Mouse (Mus musculus): ENCODE results near the gene Usp2. TPM values are rescaled to one million over a fixed set of nuclear protein-coding genes. Genes with fewer than 3 reads are reported as not detected.

The Usp2 gene
- polyA plus RNA-seq, 2 experiments, result 4.9 to 24.4 TPM

GRCm38 (mm10) chr9:44077266-44077910 lies 10.6 kb downstream of the Usp2 start:
- Histone ChIP-seq H3K36me3 (ENCODE audit: control insufficient read depth, insufficient read depth, low read length) (no peaks in the 10 kb centered on the region), H3K4me2 (replicated peaks; ENCODE audit: low read depth, low read length, severe bottlenecking) (no peak overlapping the region), H3K9me3 (ENCODE audit: control insufficient read depth, low read length) (no peaks in the 10 kb centered on the region), H3K27ac (replicated peaks; ENCODE audit: low read depth, low read length) (no peak overlapping the region), H3K27me3 (ENCODE audit: control insufficient read depth, insufficient read depth, low read length) (no peaks in the 10 kb centered on the region), H3K4me3 (replicated peaks; ENCODE audit: low read length) (no peak overlapping the region), H3K4me1 (ENCODE audit: control insufficient read depth, insufficient read depth, low read length) (peaks cover 21% of the 10 kb centered on the region), H3K9ac (ENCODE audit: low read depth, low read length, severe bottlenecking) (no peak overlapping the region)
- 82% methylated on average over 11 of the region's 11 CpGs for WGBS
- no peak for TF ChIP-seq POLR2A (IDR thresholded peaks at IDR 0.05; ENCODE audit: borderline replicate concordance, extremely low read depth, insufficient read depth, insufficient read length)
- no peak for DNase-seq (ENCODE audit: low spot score)
- ATAC-seq (ENCODE audit: low FRiP score, low read depth), result no peak

DNA sequence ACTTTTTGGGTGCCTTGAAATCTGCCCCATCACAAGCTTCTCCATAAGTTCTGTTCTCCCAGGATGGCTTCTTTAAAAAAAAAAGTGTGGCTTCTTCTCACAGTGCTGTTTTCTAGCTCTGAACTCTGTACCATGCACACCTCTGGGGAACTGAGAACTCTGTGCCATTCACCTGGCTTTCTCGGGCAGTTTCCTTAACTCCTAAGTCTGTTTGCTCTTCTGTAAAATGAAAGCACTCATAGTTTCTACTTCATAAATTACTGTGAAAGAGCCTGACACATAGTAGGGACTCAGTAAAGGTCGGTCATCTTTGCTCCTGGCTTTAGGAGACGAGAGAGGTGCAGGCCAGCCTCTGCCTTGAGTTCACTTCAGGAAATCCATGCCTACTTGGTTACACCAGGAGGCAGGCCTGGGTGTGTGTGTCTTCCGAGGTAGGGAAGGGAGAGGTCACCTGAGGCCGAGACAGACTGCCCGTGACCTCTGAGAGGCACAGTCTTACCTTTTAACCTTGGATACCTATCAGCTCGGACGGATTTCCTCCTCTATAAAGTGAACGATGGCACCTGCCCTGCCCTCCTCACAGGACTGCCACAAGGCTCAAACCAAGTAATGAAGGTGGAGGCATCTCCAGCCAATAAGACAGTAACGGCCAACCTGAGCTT lies 11.4 kb downstream of the Usp2 start:
- DNase-seq (ENCODE audit: low spot score), result no peak
- no peaks in the 10 kb centered on the region for H3K36me3 ChIP-seq (ENCODE audit: control insufficient read depth, insufficient read depth, low read length)
- no peak overlapping the region for H3K4me3 ChIP-seq (replicated peaks; ENCODE audit: low read length)
- 80% methylated on average over 10 of the region's 10 CpGs for WGBS
- H3K27ac ChIP-seq (replicated peaks; ENCODE audit: low read depth, low read length), result no peak overlapping the region
- H3K9me3 ChIP-seq (ENCODE audit: control insufficient read depth, low read length), result no peaks in the 10 kb centered on the region
- peaks cover 21% of the 10 kb centered on the region for H3K4me1 ChIP-seq (ENCODE audit: control insufficient read depth, insufficient read depth, low read length)
- no peak overlapping the region for H3K9ac ChIP-seq (ENCODE audit: low read depth, low read length, severe bottlenecking)
- H3K4me2 ChIP-seq (replicated peaks; ENCODE audit: low read depth, low read length, severe bottlenecking), result no peak overlapping the region
- H3K27me3 ChIP-seq (ENCODE audit: control insufficient read depth, insufficient read depth, low read length), result peaks cover 3% of the 10 kb centered on the region; the same call in 1 of the 2 replicates
- ATAC-seq (ENCODE audit: low FRiP score, low read depth), result no peak
- TF ChIP-seq POLR2A (IDR thresholded peaks at IDR 0.05; ENCODE audit: borderline replicate concordance, extremely low read depth, insufficient read depth, insufficient read length), result no peak

- ATAC-seq (ENCODE audit: low FRiP score, low read depth) (peak; percentile 75), DNase-seq (ENCODE audit: low spot score) (peak; percentile 72)
- Histone ChIP-seq H3K36me3 (ENCODE audit: control insufficient read depth, insufficient read depth, low read length) (no peaks in the 10 kb centered on the region), H3K27me3 (ENCODE audit: control insufficient read depth, insufficient read depth, low read length) (peaks cover 12% of the 10 kb centered on the region), H3K4me1 (ENCODE audit: control insufficient read depth, insufficient read depth, low read length) (peaks cover 28% of the 10 kb centered on the region), H3K4me2 (replicated peaks; ENCODE audit: low read depth, low read length, severe bottlenecking) (no peak overlapping the region), H3K27ac (replicated peaks; ENCODE audit: low read depth, low read length) (no peak overlapping the region), H3K9ac (ENCODE audit: low read depth, low read length, severe bottlenecking) (no peak overlapping the region; the same call in 1 of the 2 replicates), H3K9me3 (ENCODE audit: control insufficient read depth, low read length) (no peaks in the 10 kb centered on the region), H3K4me3 (replicated peaks; ENCODE audit: low read length) (no peak overlapping the region)
- TF ChIP-seq POLR2A (IDR thresholded peaks at IDR 0.05; ENCODE audit: borderline replicate concordance, extremely low read depth, insufficient read depth, insufficient read length), result no peak
- 37% methylated on average over 13 of the region's 16 CpGs for WGBS
These were observed 12.3 kb downstream of the Usp2 start for GRCm38 (mm10) chr9:44078955-44079756.

DNA sequence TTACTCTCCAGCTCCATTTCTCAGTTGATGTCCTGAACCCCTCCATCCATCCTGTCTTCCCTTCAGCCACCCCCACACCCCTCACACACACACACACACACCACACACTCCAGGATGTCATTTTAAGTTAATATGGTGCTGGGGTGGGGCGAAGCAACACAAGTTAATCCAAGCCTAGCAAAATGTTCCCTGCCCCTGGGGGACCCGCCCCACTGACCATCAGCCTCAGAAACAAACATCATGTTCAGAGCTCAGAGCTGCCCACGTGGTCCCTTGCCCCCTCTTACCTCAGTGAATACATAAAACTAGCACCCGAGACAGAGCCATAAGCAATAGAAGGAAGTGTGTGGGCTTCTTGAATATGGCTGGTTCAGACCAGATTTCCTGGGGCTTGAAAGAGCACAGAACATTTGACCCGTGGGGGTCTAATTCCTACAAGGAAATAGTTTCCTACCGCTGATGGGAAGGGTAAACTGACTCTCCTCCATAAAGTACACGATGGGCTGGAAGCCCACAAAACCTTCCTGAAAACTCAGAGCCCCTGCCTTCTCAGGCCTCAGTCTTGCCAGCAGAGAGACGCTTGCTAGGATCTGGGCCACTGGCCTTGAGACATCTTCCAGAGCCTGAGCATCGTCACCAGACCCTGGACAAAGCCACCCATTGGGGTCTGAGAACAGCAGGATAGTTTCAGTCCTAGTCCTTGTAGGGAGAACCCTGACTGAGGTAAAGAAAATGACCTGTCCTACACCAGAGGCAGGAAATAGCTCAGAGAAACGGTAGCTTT lies 13.4 kb downstream of the Usp2 start:
- H3K4me1 ChIP-seq (ENCODE audit: control insufficient read depth, insufficient read depth, low read length), result peaks cover 36% of the 10 kb centered on the region
- ATAC-seq (ENCODE audit: low FRiP score, low read depth) (no peak), DNase-seq (ENCODE audit: low spot score) (no peak)
- no peak overlapping the region for H3K4me3 ChIP-seq (replicated peaks; ENCODE audit: low read length)
- TF ChIP-seq POLR2A (IDR thresholded peaks at IDR 0.05; ENCODE audit: borderline replicate concordance, extremely low read depth, insufficient read depth, insufficient read length), result no peak
- H3K4me2 ChIP-seq (replicated peaks; ENCODE audit: low read depth, low read length, severe bottlenecking), result no peak overlapping the region
- 54% methylated on average over 10 of the region's 10 CpGs for WGBS
- H3K27me3 ChIP-seq (ENCODE audit: control insufficient read depth, insufficient read depth, low read length), result peaks cover 14% of the 10 kb centered on the region
- H3K36me3 ChIP-seq (ENCODE audit: control insufficient read depth, insufficient read depth, low read length), result no peaks in the 10 kb centered on the region
- no peak overlapping the region for H3K9ac ChIP-seq (ENCODE audit: low read depth, low read length, severe bottlenecking)
- H3K9me3 ChIP-seq (ENCODE audit: control insufficient read depth, low read length), result no peaks in the 10 kb centered on the region
- no peak overlapping the region for H3K27ac ChIP-seq (replicated peaks; ENCODE audit: low read depth, low read length)

GRCm38 (mm10) chr9:44080953-44081352 lies 14.1 kb downstream of the Usp2 start:
- peaks cover 14% of the 10 kb centered on the region for H3K27me3 ChIP-seq (ENCODE audit: control insufficient read depth, insufficient read depth, low read length)
- DNase-seq (ENCODE audit: low spot score) (no peak), ATAC-seq (ENCODE audit: low FRiP score, low read depth) (no peak)
- no peak for TF ChIP-seq POLR2A (IDR thresholded peaks at IDR 0.05; ENCODE audit: borderline replicate concordance, extremely low read depth, insufficient read depth, insufficient read length)
- 58% methylated on average over 5 of the region's 5 CpGs for WGBS
- H3K36me3 ChIP-seq (ENCODE audit: control insufficient read depth, insufficient read depth, low read length), result no peaks in the 10 kb centered on the region
- H3K4me2 ChIP-seq (replicated peaks; ENCODE audit: low read depth, low read length, severe bottlenecking), result no peak overlapping the region
- no peak overlapping the region for H3K9ac ChIP-seq (ENCODE audit: low read depth, low read length, severe bottlenecking)
- no peak overlapping the region for H3K4me3 ChIP-seq (replicated peaks; ENCODE audit: low read length)
- peaks cover 40% of the 10 kb centered on the region for H3K4me1 ChIP-seq (ENCODE audit: control insufficient read depth, insufficient read depth, low read length)
- no peak overlapping the region for H3K27ac ChIP-seq (replicated peaks; ENCODE audit: low read depth, low read length)
- H3K9me3 ChIP-seq (ENCODE audit: control insufficient read depth, low read length), result no peaks in the 10 kb centered on the region
